Mouse (Mus musculus) neural tube, embryonic 15.5 days (tissue): Measurements from ENCODE around the gene Foxo1. TPM values are rescaled to one million over a fixed set of nuclear protein-coding genes. Genes with fewer than 3 reads are reported as not detected.

Source experiments
- polyA plus RNA-seq: library from polyadenylated mRNA; unstranded; fragments of >200 nt; fragmentation: Nextera tagmentation; extraction: Ambion mirVana; gene quantifications from 2 replicates; pipeline ENCODE4 v1.2.1, GENCODE M21; 2015

The Foxo1 gene
- polyA plus RNA-seq, 1 experiment from 2014 or later, result 2.7 TPM

Other genes starting within 250 kb of the Foxo1 start
- 7.6 and 8.3 TPM in 2 replicates for gene Maml3, start 163.3 kb upstream of the Foxo1 start, polyA plus RNA-seq